Mouse (Mus musculus) left cerebral cortex, postnatal 10 days (tissue): ENCODE results near the gene Efcab3. TPM values are rescaled to one million over a fixed set of nuclear protein-coding genes. Genes with fewer than 3 reads are reported as not detected.
"Not testable (repeated sequence)": the region's sequence is repeated elsewhere in the genome, so short reads cannot be mapped to it uniquely, and the experiment has no call there.

Experiments used
- DNase-seq, 2 experiments: peaks; one replicate each; pipeline ENCODE4 v3.0.0; 2021 to 2022; ENCODE audit warnings: low spot score in 2 of 2, mixed read lengths in 1 of 2; ENCODE audit errors: extremely low spot score in 1 of 2
- intact Hi-C: fragments of 180-260 bp; cut with DNase I; formaldehyde crosslinking; loops from one replicate; pipeline ENCODE4 v1.15.1; 2025
- total RNA-seq, 2 experiments: library from RNA; stranded (reverse); gene quantifications; 2 replicates each; pipeline ENCODE4 v1.2.3; 2021

Gene Efcab3
- total RNA-seq = 1 to 10 TPM; 1.7 to 2.0 TPM

DNA sequence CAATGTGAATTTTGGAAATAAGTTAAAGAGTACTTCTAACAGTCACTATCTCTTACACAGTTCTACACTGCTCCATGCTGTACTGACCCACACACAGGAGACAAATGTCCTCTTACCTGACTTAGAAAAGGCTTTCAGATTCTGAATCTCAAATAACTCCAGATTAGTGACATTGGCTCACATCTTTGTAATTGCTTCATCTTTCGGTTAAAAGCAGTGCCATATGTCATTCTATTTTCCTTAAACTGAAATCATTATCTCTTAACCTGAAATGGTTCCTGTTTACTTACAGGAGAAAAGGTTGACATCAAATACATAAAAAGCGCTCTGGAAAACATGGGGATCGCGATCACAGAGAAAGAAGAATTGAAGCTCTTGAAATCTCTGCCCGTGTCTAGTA is at the start of gene Efcab3:
Gene Efcab3, plus strand, starts transcription at position 301 of the 400 bp plus-strand sequence.
- intact Hi-C loops = no loop called here
- no peak for DNase-seq

GRCm38 (mm10) chr11:105021071-105021470 is 42.3 kb upstream of the Efcab3 start:
- DNase-seq = no peak
- intact Hi-C loops = no loop called here

DNA sequence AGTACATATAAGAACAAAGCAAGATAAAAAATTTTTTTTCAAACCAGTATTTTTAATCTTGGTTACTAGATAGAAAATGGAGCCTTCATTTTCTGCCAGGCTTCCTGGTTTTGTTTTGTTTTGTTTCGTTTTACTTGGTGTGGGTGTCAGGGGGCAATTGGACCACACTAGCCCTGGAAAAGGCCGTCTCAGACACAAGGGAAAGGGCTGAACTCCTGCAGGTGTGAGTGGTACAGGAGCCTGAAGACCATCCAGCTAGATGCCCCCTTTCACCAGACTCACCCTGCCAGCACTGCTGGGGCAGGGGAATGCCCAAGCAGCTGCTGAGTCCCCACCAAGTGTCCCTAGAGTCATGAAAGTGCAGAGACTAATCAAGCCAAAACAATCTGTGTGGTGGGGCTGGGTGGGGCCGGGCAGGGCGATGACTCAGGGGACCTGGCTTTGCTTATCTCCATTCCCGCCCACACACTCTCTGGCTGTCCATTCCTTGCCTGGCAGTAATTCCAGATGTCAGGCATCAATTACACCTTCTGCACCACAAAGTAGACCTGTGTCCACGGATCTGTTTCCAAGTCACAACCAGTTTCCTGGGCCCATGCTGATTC is 34.5 kb upstream of the Efcab3 start:
- intact Hi-C loops = no loop called here
- DNase-seq = no peak

GRCm38 (mm10) chr11:105029525-105029924 is 33.9 kb upstream of the Efcab3 start:
- no peak for DNase-seq
- intact Hi-C loops = no loop called here

GRCm38 (mm10) chr11:105030229-105030628 is 33.2 kb upstream of the Efcab3 start:
- intact Hi-C loops = no loop called here
- DNase-seq = no peak

GRCm38 (mm10) chr11:105031103-105031502 is 32.3 kb upstream of the Efcab3 start:
- DNase-seq = peak in 1 of 2 experiments; percentile 6
- intact Hi-C loops = no loop called here

GRCm38 (mm10) chr11:105035081-105035480 is 28.3 kb upstream of the Efcab3 start:
- DNase-seq = no peak
- intact Hi-C loops = no loop called here

DNA sequence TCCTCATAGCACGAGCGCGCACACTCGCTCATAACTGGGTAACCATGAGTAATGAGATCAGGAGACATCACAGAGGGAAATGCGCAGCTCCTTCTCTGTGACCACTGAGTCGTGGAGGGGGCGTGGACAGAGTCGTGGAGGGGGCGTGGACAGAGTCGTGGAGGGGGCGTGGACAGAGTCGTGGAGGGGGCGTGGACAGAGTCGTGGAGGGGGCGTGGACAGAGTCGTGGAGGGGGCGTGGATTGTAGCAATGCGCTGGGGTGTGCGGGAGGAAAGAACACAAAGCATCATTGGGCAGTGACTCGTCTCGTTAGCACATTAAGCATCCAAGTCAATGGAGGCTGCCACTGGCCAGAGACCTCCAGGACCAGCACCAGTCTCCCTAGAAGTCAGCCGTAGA is 49.1 kb downstream of the Efcab3 start:
- intact Hi-C loops, DNase-seq: not testable (repeated sequence)

GRCm38 (mm10) chr11:105117814-105118213 is 54.4 kb downstream of the Efcab3 start:
- no peak for DNase-seq
- intact Hi-C loops = no loop called here

GRCm38 (mm10) chr11:105120551-105121061 is 57.2 kb downstream of the Efcab3 start:
- intact Hi-C loops = loop anchor here (5.0 kb wide), 1 partner anchor 523 kb away; no protein-coding TSS in a partner anchor
- DNase-seq = no peak

DNA sequence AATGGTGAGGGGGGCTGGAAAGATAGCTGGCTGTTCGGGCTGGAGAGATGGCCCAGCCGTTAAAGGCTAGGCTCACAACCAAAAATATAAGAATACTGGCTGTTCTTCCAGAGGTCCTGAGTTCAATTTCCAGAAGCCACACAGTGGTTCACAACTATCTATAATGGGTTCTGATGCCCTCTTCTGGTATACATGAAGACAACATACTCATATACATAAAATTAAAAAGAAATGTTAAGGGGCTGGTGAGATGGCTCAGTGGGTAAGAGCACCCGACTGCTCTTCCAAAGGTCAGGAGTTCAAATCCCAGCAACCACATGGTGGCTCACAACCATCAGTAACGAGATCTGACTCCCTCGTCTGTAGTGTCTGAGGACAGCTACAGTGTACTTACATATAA is 58.4 kb downstream of the Efcab3 start:
- intact Hi-C loops = loop anchor here (5.0 kb wide), 1 partner anchor 524 kb away; no protein-coding TSS in a partner anchor
- not testable (repeated sequence) for DNase-seq

- intact Hi-C loops = loop anchor here (5.0 kb wide), 1 partner anchor 527 kb away; no protein-coding TSS in a partner anchor
- no peak for DNase-seq
Observed at GRCm38 (mm10) chr11:105123986-105124385, 60.6 kb downstream of the Efcab3 start.

- intact Hi-C loops = loop anchor here (5.0 kb wide), 1 partner anchor 359 kb away; no protein-coding TSS in a partner anchor
- peak; percentile 78 to 90 for DNase-seq
Observed at GRCm38 (mm10) chr11:105125735-105126519, 62.5 kb downstream of the Efcab3 start, which contains the start of gene Mettl2. Mettl2 (plus strand) TSS chr11:105126425.

DNA sequence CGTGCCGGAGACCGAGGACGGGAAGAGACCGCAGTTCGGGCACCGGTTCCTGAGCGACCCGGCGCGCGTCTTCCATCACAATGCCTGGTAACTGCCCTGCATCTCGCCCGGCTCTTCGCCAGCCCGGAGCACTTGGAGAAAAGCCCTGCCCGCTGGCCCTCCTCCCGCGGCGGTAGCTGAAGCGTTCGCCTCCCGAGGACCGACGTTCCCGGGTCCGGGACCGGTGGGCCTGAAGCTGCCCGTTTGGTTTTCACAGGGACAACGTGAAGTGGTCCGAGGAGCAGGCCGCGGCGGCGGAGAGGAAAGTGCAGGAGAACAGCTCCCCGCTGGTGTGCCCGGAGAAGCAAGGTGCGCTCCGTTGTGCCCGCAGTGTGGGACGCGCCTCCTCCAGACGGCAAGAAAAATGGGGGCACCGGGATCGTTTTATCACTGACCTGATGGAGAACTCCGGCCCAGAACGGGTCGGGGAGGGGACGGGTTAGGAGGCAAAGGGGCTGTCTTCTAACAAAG is 63.2 kb downstream of the Efcab3 start:
- intact Hi-C loops = loop anchor here (5.0 kb wide), 1 partner anchor 359 kb away; no protein-coding TSS in a partner anchor
- no peak for DNase-seq

GRCm38 (mm10) chr11:105135692-105136091 is 72.3 kb downstream of the Efcab3 start:
- DNase-seq = no peak
- intact Hi-C loops = loop anchor here (5.0 kb wide), 1 partner anchor 613 kb away; no protein-coding TSS in a partner anchor

GRCm38 (mm10) chr11:105137255-105137654 is 73.9 kb downstream of the Efcab3 start:
- intact Hi-C loops = loop anchor here (5.0 kb wide), 1 partner anchor 615 kb away; no protein-coding TSS in a partner anchor
- not testable (repeated sequence) for DNase-seq

GRCm38 (mm10) chr11:105140512-105140911 is 77.1 kb downstream of the Efcab3 start:
- DNase-seq, intact Hi-C loops: not testable (repeated sequence)

GRCm38 (mm10) chr11:105141115-105141514 is 77.7 kb downstream of the Efcab3 start:
- intact Hi-C loops = no loop called here
- DNase-seq = no peak

- no peak for DNase-seq
- intact Hi-C loops = no loop called here
Observed at GRCm38 (mm10) chr11:105143564-105143963, 80.2 kb downstream of the Efcab3 start.
